Mouse (Mus musculus) lung, postnatal 14 days (tissue): ENCODE results near the gene Gm29289.
"Not testable (repeated sequence)": the region's sequence is repeated elsewhere in the genome, so short reads cannot be mapped to it uniquely, and the experiment has no call there.

Experiments used
- DNase-seq: peaks from one replicate; pipeline ENCODE4 v3.0.0; 2021

Gm29289 gene

GRCm38 (mm10) chrY:2932282-2932681 is at the start of gene Gm29289:
TSS of gene Gm29289 (plus strand) at chrY:2932582.
- DNase-seq, result not testable (repeated sequence)

GRCm38 (mm10) chrY:2900689-2901088 is 31.7 kb upstream of the Gm29289 start, which contains the start of gene Gm10352:
TSS of gene Gm10352 (plus strand) at chrY:2900989.
- DNase-seq, result not testable (repeated sequence)
